Mouse (Mus musculus) kidney, postnatal 36 days (tissue): ENCODE measurements around the gene Hspe1.
"Not testable (repeated sequence)": the region's sequence is repeated elsewhere in the genome, so short reads cannot be mapped to it uniquely, and the experiment has no call there.

Experiments used
- DNase-seq, 2 experiments: peaks; one replicate each; pipeline ENCODE4 v3.0.0; 2021 to 2022; ENCODE audit warnings: mixed read lengths in 2 of 2

The Hspe1 gene

GRCm38 (mm10) chr1:55085781-55086366 is 2.1 kb upstream of the Hspe1 start:
- no peak for DNase-seq

- DNase-seq = peak; percentile 69 to 77
Measured at GRCm38 (mm10) chr1:55086868-55087400, 998 bp upstream of the Hspe1 start.

- DNase-seq = no peak
Measured at GRCm38 (mm10) chr1:55087401-55087904, 479 bp upstream of the Hspe1 start.

- no peak for DNase-seq
Measured at GRCm38 (mm10) chr1:55088611-55089497, 922 bp downstream of the Hspe1 start.

- peak in 1 of 2 experiments; percentile 14 for DNase-seq
Measured at GRCm38 (mm10) chr1:55089498-55090064, 1.6 kb downstream of the Hspe1 start.

- DNase-seq = no peak
Measured at GRCm38 (mm10) chr1:55092056-55092455, 4.1 kb downstream of the Hspe1 start.

- no peak for DNase-seq
Measured at GRCm38 (mm10) chr1:55092469-55092868, 4.5 kb downstream of the Hspe1 start.

- no peak for DNase-seq
Measured at GRCm38 (mm10) chr1:55106919-55107585, 19.1 kb downstream of the Hspe1 start.

- no peak for DNase-seq
Measured at GRCm38 (mm10) chr1:55107644-55108043, 19.7 kb downstream of the Hspe1 start.

GRCm38 (mm10) chr1:55108473-55108872 is 20.5 kb downstream of the Hspe1 start:
- no peak for DNase-seq

- DNase-seq = no peak
Measured at GRCm38 (mm10) chr1:55109066-55109766, 21.3 kb downstream of the Hspe1 start.

- no peak for DNase-seq
Measured at GRCm38 (mm10) chr1:55123046-55123445, 35.1 kb downstream of the Hspe1 start.

GRCm38 (mm10) chr1:55123561-55123960 is 35.6 kb downstream of the Hspe1 start:
- no peak for DNase-seq

GRCm38 (mm10) chr1:55124136-55124535 is 36.2 kb downstream of the Hspe1 start:
- DNase-seq = not testable (repeated sequence)

GRCm38 (mm10) chr1:55129716-55130115 is 41.8 kb downstream of the Hspe1 start:
- DNase-seq = no peak

- no peak for DNase-seq
Measured at GRCm38 (mm10) chr1:55130190-55130916, 42.4 kb downstream of the Hspe1 start.

GRCm38 (mm10) chr1:55130943-55131401 is 43.0 kb downstream of the Hspe1 start, which contains the start of gene Mob4:
Mob4 (plus strand) TSS chr1:55131231.
- peak; percentile 93 to 98 for DNase-seq

GRCm38 (mm10) chr1:55131424-55132014 is 43.6 kb downstream of the Hspe1 start:
- DNase-seq = peak in 1 of 2 experiments; percentile 36

GRCm38 (mm10) chr1:55132308-55132707 is 44.4 kb downstream of the Hspe1 start:
- no peak for DNase-seq

GRCm38 (mm10) chr1:55133173-55133572 is 45.2 kb downstream of the Hspe1 start:
- no peak for DNase-seq

- no peak for DNase-seq
Measured at GRCm38 (mm10) chr1:55134301-55134700, 46.4 kb downstream of the Hspe1 start.
